Mouse (Mus musculus) heart, adult 18-20 months (tissue): ENCODE results near the gene Gm21985. TPM values are rescaled to one million over a fixed set of nuclear protein-coding genes. Genes with fewer than 3 reads are reported as not detected.

Experiments used
- DNase-seq, 2 experiments: peaks; one replicate each; pipeline ENCODE4 v3.0.0; 2021 to 2022; ENCODE audit warnings: mixed read lengths in 1 of 2
- total RNA-seq, 2 experiments: library from RNA; stranded (reverse); gene quantifications; 2 replicates each; pipeline ENCODE4 v1.2.3; 2021

Gene Gm21985
- total RNA-seq, 2 experiments from 2014 or later = 1.1 to 1.4 TPM

- DNase-seq = no peak
Observed at GRCm38 (mm10) chr2:112328069-112328777, 62.1 kb downstream of the Gm21985 start.

GRCm38 (mm10) chr2:112332051-112332898, 66.2 kb downstream of the Gm21985 start:
- DNase-seq = no peak

- DNase-seq = no peak
Observed at GRCm38 (mm10) chr2:112337211-112337610, 71.1 kb downstream of the Gm21985 start.

GRCm38 (mm10) chr2:112339736-112340135, 73.6 kb downstream of the Gm21985 start:
- DNase-seq = peak; percentile 13 to 28

GRCm38 (mm10) chr2:112341117-112341516, 75.0 kb downstream of the Gm21985 start:
- no peak for DNase-seq

GRCm38 (mm10) chr2:112348246-112348645, 82.1 kb downstream of the Gm21985 start:
- no peak for DNase-seq

GRCm38 (mm10) chr2:112353685-112354455, 87.8 kb downstream of the Gm21985 start:
- no peak for DNase-seq

- no peak for DNase-seq
Observed at GRCm38 (mm10) chr2:112359611-112360010, 93.5 kb downstream of the Gm21985 start.

- no peak for DNase-seq
Observed at GRCm38 (mm10) chr2:112360012-112360780, 94.1 kb downstream of the Gm21985 start.

- no peak for DNase-seq
Observed at GRCm38 (mm10) chr2:112360781-112361169, 94.7 kb downstream of the Gm21985 start.

- DNase-seq = no peak
Observed at GRCm38 (mm10) chr2:112367222-112367621, 101.1 kb downstream of the Gm21985 start.

GRCm38 (mm10) chr2:112367726-112368673, 101.9 kb downstream of the Gm21985 start, which contains the start of gene Emc4:
Emc4 (minus strand) TSS chr2:112368027.
- DNase-seq = peak; percentile 91 to 97

- DNase-seq = peak; percentile 68 to 73
Observed at GRCm38 (mm10) chr2:112369941-112370340, 103.8 kb downstream of the Gm21985 start.

GRCm38 (mm10) chr2:112373141-112373540, 107.0 kb downstream of the Gm21985 start:
- DNase-seq = peak; percentile 39 to 69

- peak; percentile 33 to 73 for DNase-seq
Observed at GRCm38 (mm10) chr2:112374610-112375009, 108.5 kb downstream of the Gm21985 start.

GRCm38 (mm10) chr2:112378973-112379898, 113.1 kb downstream of the Gm21985 start, which contains the start of gene Katnbl1:
Katnbl1 (plus strand) TSS chr2:112379211.
- DNase-seq = peak; percentile 95

GRCm38 (mm10) chr2:112380131-112380530, 114.0 kb downstream of the Gm21985 start:
- no peak for DNase-seq

- DNase-seq = no peak
Observed at GRCm38 (mm10) chr2:112381219-112381618, 115.1 kb downstream of the Gm21985 start.

GRCm38 (mm10) chr2:112390843-112391242, 124.7 kb downstream of the Gm21985 start:
- DNase-seq = no peak
